Mouse (Mus musculus) duodenum, adult 2 months (tissue): ENCODE results near the gene Olfr1044. TPM values are rescaled to one million over a fixed set of nuclear protein-coding genes. Genes with fewer than 3 reads are reported as not detected.

Experiments used
- polyA plus RNA-seq: library from polyadenylated mRNA; depleted of rRNA; stranded (reverse); fragments of >200 nt; gene quantifications from 2 replicates; pipeline ENCODE4 v1.2.3, GENCODE M21; 2012; ENCODE audit warnings: low replicate concordance; rRNA removed

The Olfr1044 gene
- not detected in 2 replicates for polyA plus RNA-seq

DNA sequence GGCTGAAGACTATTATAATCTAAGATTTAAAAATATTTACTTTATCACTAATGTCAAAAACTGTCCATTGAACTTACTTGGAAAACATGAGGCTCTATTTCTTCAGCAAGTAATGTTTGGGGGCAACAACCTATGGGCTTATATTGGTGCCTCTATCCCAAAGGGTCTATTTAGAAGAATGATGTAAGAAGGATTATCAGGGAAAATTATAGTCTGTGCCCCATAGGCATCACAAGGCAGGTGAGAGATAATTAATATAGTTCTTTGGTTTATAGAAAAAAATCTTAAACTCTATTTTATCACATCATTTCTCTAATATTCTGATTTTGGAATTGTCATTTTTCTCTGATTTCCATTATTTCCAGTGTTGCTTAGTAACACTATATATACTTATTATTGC, at the start of gene Olfr1044:
TSS of gene Olfr1044 (minus strand) at position 101 of the 400 bp plus-strand sequence.

DNA sequence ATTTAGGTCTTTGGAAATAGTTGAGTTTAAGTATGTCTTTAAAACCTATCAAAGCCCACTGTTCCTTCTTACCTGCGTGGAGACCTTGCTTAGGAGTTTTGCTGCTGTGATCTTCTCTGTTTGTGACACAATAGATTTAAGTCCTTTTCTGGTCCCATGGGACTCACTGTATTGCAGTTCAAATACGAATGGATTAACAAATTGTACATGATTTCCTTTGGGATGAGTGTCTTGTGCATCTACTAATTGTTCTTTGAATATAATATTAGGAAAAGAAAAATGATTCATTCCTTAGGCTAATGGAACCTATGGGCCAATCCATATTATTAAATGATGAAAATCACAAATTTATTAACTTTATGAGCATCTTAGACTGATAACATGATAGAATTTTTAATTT, 41.6 kb upstream of the Olfr1044 start, which contains the start of gene Olfr1046:
TSS of gene Olfr1046 (minus strand) at position 101 of the 400 bp plus-strand sequence.

DNA sequence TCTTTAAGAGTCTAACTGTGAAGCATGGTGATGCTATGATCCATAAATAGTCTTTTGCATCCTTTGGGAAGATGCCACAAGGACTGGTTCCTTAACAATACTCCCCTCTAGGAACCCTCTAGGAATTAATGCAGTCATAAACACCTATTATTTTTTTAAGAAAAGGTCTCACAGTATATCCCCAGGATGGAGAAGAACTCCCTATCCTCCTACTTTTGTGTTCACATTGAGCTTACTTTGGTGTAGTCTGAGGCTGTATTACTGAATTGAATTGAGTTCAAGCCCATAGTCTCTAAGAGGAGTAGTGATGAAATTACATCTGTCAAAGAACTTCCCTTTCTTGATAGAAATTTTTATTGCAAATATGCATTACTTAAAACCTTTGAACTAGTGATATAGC, 25.3 kb upstream of the Olfr1044 start, which contains the start of gene Olfr1045:
TSS of gene Olfr1045 (minus strand) at position 101 of the 400 bp plus-strand sequence.

DNA sequence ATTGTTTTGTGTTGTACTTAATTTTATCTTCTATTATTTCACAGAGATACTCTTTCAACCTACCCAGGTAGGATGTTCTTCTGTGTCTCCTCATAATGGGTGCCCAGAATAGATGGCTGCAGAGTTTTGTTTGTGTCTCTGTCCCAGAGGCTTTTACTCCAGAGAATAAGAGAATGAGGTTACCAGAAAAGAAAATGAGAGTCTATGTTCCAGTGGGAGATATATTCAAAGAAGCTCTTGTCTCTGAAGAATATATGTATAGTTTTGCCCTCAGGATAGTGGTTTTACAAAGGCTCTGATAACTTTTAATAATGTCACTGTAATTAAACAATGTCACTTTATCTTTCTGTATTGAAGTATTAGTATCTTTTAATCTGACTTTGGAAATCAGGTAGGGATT, 8.0 kb upstream of the Olfr1044 start, which contains the start of gene Olfr52:
TSS of gene Olfr52 (minus strand) at position 101 of the 400 bp plus-strand sequence.

DNA sequence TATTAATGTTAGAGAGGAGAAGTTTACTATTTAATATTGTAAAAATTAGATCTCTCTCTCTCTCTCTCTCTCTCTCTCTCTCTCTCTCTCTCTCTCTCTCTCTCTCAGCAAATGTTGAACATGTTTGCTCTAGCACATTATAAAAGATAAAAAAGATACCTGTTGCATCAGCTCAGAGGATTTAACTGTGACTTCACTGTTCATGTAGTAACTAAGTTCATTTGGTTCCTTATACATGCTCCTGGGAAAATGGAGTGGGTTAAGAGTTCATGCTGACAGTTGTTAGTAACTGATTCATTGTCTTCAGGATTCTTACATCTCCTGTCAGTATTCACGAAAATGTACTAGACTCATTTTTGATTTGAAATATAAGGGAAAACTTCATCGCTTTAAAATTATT, 10.2 kb downstream of the Olfr1044 start, which contains the start of gene Olfr1043:
TSS of gene Olfr1043 (minus strand) at position 101 of the 400 bp plus-strand sequence.

DNA sequence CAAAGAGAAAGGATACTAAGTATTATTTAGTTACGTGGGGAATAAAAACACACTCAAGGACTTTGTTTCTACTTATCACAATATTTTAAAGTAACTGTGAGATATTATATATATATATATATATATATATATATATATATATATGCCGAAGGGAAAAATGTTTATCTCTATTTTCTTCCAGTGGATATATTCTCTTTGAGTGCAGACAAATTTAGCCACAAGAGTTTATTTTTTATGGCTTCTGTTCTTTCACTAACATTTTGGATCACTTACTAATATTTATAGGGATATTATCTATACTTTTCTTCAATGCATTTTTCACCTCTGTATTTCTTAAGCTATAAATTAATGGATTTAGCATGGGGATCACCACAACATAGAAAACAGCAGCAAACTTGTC, 15.9 kb downstream of the Olfr1044 start, which contains the start of gene Olfr1042:
TSS of gene Olfr1042 (minus strand) at position 101 of the 400 bp plus-strand sequence.

DNA sequence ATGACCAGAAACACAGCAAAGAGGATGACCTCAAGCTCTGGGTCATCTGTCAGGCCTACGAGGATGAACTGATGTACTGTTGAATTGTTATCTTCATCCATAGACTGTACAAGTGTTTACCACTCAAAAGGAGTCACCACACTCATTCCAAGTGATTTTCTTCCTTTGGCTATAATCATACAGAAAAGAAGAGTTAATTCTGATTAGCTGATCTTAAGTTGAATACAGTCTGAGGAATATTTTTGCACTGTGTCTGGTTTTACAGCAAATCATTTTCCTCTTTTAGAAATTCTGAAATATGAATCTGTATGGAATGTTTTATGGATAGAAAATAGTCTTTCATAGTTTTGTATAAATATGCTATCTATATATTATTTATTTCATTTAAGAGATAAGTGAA, 31.0 kb downstream of the Olfr1044 start, which contains the start of gene Olfr1040:
TSS of gene Olfr1040 (minus strand) at position 101 of the 400 bp plus-strand sequence.

DNA sequence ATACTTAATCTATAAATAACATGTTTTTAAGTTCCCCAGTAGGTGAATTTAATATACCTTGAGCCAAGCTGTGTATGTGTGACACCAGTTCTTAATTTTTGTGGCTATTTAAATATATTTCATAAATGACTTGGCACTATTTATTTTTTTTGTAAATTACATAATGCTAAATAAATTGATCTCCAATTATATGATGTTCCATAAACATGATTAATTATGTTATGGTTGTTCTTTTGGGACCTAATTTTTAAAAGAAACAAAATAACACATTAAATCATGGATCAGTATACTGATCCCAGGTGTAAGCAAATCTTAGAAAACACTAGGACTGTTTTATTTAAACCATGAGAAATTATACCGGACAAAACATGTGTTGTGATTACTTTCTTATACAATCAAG, 41.8 kb downstream of the Olfr1044 start, which contains the start of gene Olfr1039:
TSS of gene Olfr1039 (minus strand) at position 101 of the 400 bp plus-strand sequence.

Other genes with a start within 250 kb of the Olfr1044 start
- not detected in 2 replicates for gene Olfr1028, start 227.4 kb downstream of the Olfr1044 start, polyA plus RNA-seq
- not detected in 2 replicates for gene Olfr1029, start 203.9 kb downstream of the Olfr1044 start, polyA plus RNA-seq
- gene Olfr1030, start 198.5 kb downstream of the Olfr1044 start, polyA plus RNA-seq, result not detected in 2 replicates
- gene Olfr1031, start 187.5 kb downstream of the Olfr1044 start, polyA plus RNA-seq, result not detected in 2 replicates
- gene Olfr1032, start 172.3 kb downstream of the Olfr1044 start, polyA plus RNA-seq, result not detected in 2 replicates
- 0.04 and 0.14 TPM in 2 replicates for gene Olfr1033, start 157.2 kb downstream of the Olfr1044 start, polyA plus RNA-seq
- not detected in 2 replicates for gene Olfr1034, start 132.0 kb downstream of the Olfr1044 start, polyA plus RNA-seq
- not detected in 2 replicates for gene Olfr1036, start 103.8 kb downstream of the Olfr1044 start, polyA plus RNA-seq
- not detected in 2 replicates for gene Olfr1037, start 90.4 kb downstream of the Olfr1044 start, polyA plus RNA-seq
- not detected in 2 replicates for gene Olfr1039, start 41.9 kb downstream of the Olfr1044 start, polyA plus RNA-seq
- gene Olfr1040, start 31.1 kb downstream of the Olfr1044 start, polyA plus RNA-seq, result not detected in 2 replicates
- gene Olfr1042, start 16.0 kb downstream of the Olfr1044 start, polyA plus RNA-seq, result not detected in 2 replicates
- gene Olfr1043, start 10.3 kb downstream of the Olfr1044 start, polyA plus RNA-seq, result not detected in 2 replicates
- gene Olfr52, start 7.9 kb upstream of the Olfr1044 start, polyA plus RNA-seq, result not detected in 2 replicates
- not detected in 2 replicates for gene Olfr1045, start 25.2 kb upstream of the Olfr1044 start, polyA plus RNA-seq
- not detected in 2 replicates for gene Olfr1046, start 41.5 kb upstream of the Olfr1044 start, polyA plus RNA-seq
- gene Olfr1047, start 53.6 kb upstream of the Olfr1044 start, polyA plus RNA-seq, result not detected in 2 replicates
- gene Olfr1048, start 62.5 kb upstream of the Olfr1044 start, polyA plus RNA-seq, result not detected in 2 replicates
- not detected in 2 replicates for gene Olfr1049, start 80.5 kb upstream of the Olfr1044 start, polyA plus RNA-seq
- gene Olfr1051, start 101.3 kb upstream of the Olfr1044 start, polyA plus RNA-seq, result not detected in 2 replicates
- gene Olfr1052, start 114.6 kb upstream of the Olfr1044 start, polyA plus RNA-seq, result not detected in 2 replicates
- not detected in 2 replicates for gene Olfr1053, start 137.5 kb upstream of the Olfr1044 start, polyA plus RNA-seq
- not detected in 2 replicates for gene Olfr1054, start 157.6 kb upstream of the Olfr1044 start, polyA plus RNA-seq
- gene Olfr1055, start 172.5 kb upstream of the Olfr1044 start, polyA plus RNA-seq, result not detected in 2 replicates
- not detected in 2 replicates for gene Olfr1056, start 184.6 kb upstream of the Olfr1044 start, polyA plus RNA-seq
- gene Olfr1057, start 200.6 kb upstream of the Olfr1044 start, polyA plus RNA-seq, result not detected in 2 replicates
- gene Olfr1058, start 210.7 kb upstream of the Olfr1044 start, polyA plus RNA-seq, result not detected in 2 replicates
- not detected in 2 replicates for gene Olfr1061, start 236.2 kb upstream of the Olfr1044 start, polyA plus RNA-seq
- not detected in 2 replicates for gene Olfr1062, start 248.9 kb upstream of the Olfr1044 start, polyA plus RNA-seq